Mouse (Mus musculus) bone marrow, adult 2 months (tissue): ENCODE results near the gene Samhd1.

Source experiments
- CTCF ChIP-seq: fragments of 200-500 bp; IDR thresholded peaks from 2 replicates; pipeline ENCODE4 v1.5.1; 2011; ENCODE audit warnings: low read length, control low read depth; ENCODE audit not compliant: control insufficient read depth, insufficient read depth
- POLR2A ChIP-seq: fragments of 200-500 bp; IDR thresholded peaks from 2 replicates; pipeline ENCODE4 v1.6.1; 2011; ENCODE audit warnings: low read depth, mild to moderate bottlenecking, control low read depth, low read length, borderline replicate concordance; ENCODE audit not compliant: control insufficient read depth

GRCm38 (mm10) chr2:157164101-157164500 lies 29.0 kb upstream of the Samhd1 start:
- TF ChIP-seq POLR2A (no peak), CTCF (no peak)
